Mouse (Mus musculus): ENCODE results near the gene Plppr3.

The Plppr3 gene

GRCm38 (mm10) chr10:79852827-79853226, 21.6 kb downstream of the Plppr3 start:
- no peak for DNase-seq (ENCODE audit: low spot score in 2 of 2)

- no peak for DNase-seq (ENCODE audit: low spot score in 2 of 2)
Measured at GRCm38 (mm10) chr10:79852107-79852789, 22.2 kb downstream of the Plppr3 start.

- no peak for DNase-seq (ENCODE audit: low spot score in 2 of 2)
Measured at GRCm38 (mm10) chr10:79851653-79852052, 22.8 kb downstream of the Plppr3 start.

GRCm38 (mm10) chr10:79849941-79850628, 24.3 kb downstream of the Plppr3 start:
- no peak for DNase-seq (ENCODE audit: low spot score in 2 of 2)

GRCm38 (mm10) chr10:79846553-79846952, 27.9 kb downstream of the Plppr3 start:
- DNase-seq (ENCODE audit: low spot score in 2 of 2): no peak

- no peak for DNase-seq (ENCODE audit: low spot score in 2 of 2)
Measured at GRCm38 (mm10) chr10:79843476-79843875, 31.0 kb downstream of the Plppr3 start.

GRCm38 (mm10) chr10:79842322-79842721, 32.1 kb downstream of the Plppr3 start:
- DNase-seq (ENCODE audit: low spot score in 2 of 2): no peak

GRCm38 (mm10) chr10:79840644-79841551, 33.5 kb downstream of the Plppr3 start:
- peak; percentile 72 to 80 for DNase-seq (ENCODE audit: low spot score in 2 of 2)

- DNase-seq (ENCODE audit: low spot score in 2 of 2): no peak
Measured at GRCm38 (mm10) chr10:79840091-79840490, 34.3 kb downstream of the Plppr3 start.

- DNase-seq (ENCODE audit: low spot score in 2 of 2): no peak
Measured at GRCm38 (mm10) chr10:79838151-79838550, 36.3 kb downstream of the Plppr3 start.

GRCm38 (mm10) chr10:79836918-79837317, 37.5 kb downstream of the Plppr3 start:
- DNase-seq (ENCODE audit: low spot score in 2 of 2): no peak

- DNase-seq (ENCODE audit: low spot score in 2 of 2): no peak
Measured at GRCm38 (mm10) chr10:79834769-79835398, 39.5 kb downstream of the Plppr3 start.

- DNase-seq (ENCODE audit: low spot score in 2 of 2): no peak
Measured at GRCm38 (mm10) chr10:79832786-79833181, 41.6 kb downstream of the Plppr3 start.

- DNase-seq (ENCODE audit: low spot score in 2 of 2): no peak
Measured at GRCm38 (mm10) chr10:79832026-79832785, 42.2 kb downstream of the Plppr3 start.

- no peak for DNase-seq (ENCODE audit: low spot score in 2 of 2)
Measured at GRCm38 (mm10) chr10:79831583-79831982, 42.9 kb downstream of the Plppr3 start.

GRCm38 (mm10) chr10:79824413-79824812, 50.0 kb downstream of the Plppr3 start:
- DNase-seq (ENCODE audit: low spot score in 2 of 2): no peak

- DNase-seq (ENCODE audit: low spot score in 2 of 2): no peak
Measured at GRCm38 (mm10) chr10:79823011-79823410, 51.4 kb downstream of the Plppr3 start.

- DNase-seq (ENCODE audit: low spot score in 2 of 2): no peak
Measured at GRCm38 (mm10) chr10:79822372-79822771, 52.1 kb downstream of the Plppr3 start.

GRCm38 (mm10) chr10:79821731-79822130, 52.7 kb downstream of the Plppr3 start:
- no peak for DNase-seq (ENCODE audit: low spot score in 2 of 2)

- no peak for DNase-seq (ENCODE audit: low spot score in 2 of 2)
Measured at GRCm38 (mm10) chr10:79820782-79821181, 53.7 kb downstream of the Plppr3 start, which contains the start of gene Misp. Gene Misp, plus strand, starts transcription at chr10:79820989.

GRCm38 (mm10) chr10:79820277-79820676, 54.2 kb downstream of the Plppr3 start:
- DNase-seq (ENCODE audit: low spot score in 2 of 2): no peak

Measured in right cerebral cortex, postnatal 36 days (tissue).